Mouse (Mus musculus): ENCODE measurements around the gene Plin5. TPM values are rescaled to one million over a fixed set of nuclear protein-coding genes. Genes with fewer than 3 reads are reported as not detected.
A peak's percentile ranks its signal among the peaks of the same experiment; 100 is the strongest.
"Not testable (repeated sequence)": the region's sequence is repeated elsewhere in the genome, so short reads cannot be mapped to it uniquely, and the experiment has no call there.

The Plin5 gene
- polyA plus RNA-seq, 1 experiment from 2014 or later: 2.8 TPM

- Histone ChIP-seq H3K4me1 (ENCODE audit: control insufficient read depth, insufficient read depth, low read length) (peaks cover 12% of the 10 kb centered on the region), H3K9me3 (replicated peaks; ENCODE audit: control insufficient read depth, low read length, poor library complexity, severe bottlenecking) (no peaks in the 10 kb centered on the region), H3K27ac (ENCODE audit: low read length) (peak overlapping the region; percentile 84), H3K4me2 (ENCODE audit: low read length) (peak overlapping the region; percentile 89), H3K27me3 (ENCODE audit: control insufficient read depth, insufficient read depth, low read depth, low read length) (no peaks in the 10 kb centered on the region), H3K9ac (ENCODE audit: low read depth, low read length) (peak overlapping the region; percentile 81), H3K36me3 (ENCODE audit: control insufficient read depth, insufficient read depth, low read length) (peaks cover 30% of the 10 kb centered on the region), H3K4me3 (ENCODE audit: low read depth, low read length) (peak overlapping the region; percentile 74)
- peak; percentile 1; the same call in 1 of the 2 replicates for ATAC-seq
- WGBS: 9% methylated on average over 22 of the region's 22 CpGs
Observed at GRCm38 (mm10) chr17:56074097-56074826, 43.1 kb downstream of the Plin5 start.

- no peak overlapping the region for H3K27ac ChIP-seq (ENCODE audit: low read length)
- no peak for ATAC-seq
- H3K9me3 ChIP-seq (replicated peaks; ENCODE audit: control insufficient read depth, low read length, poor library complexity, severe bottlenecking): no peaks in the 10 kb centered on the region
- 91% methylated on average over 5 of the region's 5 CpGs for WGBS
- no peak overlapping the region for H3K4me3 ChIP-seq (ENCODE audit: low read depth, low read length)
- H3K4me1 ChIP-seq (ENCODE audit: control insufficient read depth, insufficient read depth, low read length): peaks cover 12% of the 10 kb centered on the region
- H3K4me2 ChIP-seq (ENCODE audit: low read length): no peak overlapping the region
- H3K27me3 ChIP-seq (ENCODE audit: control insufficient read depth, insufficient read depth, low read depth, low read length): no peaks in the 10 kb centered on the region
- H3K36me3 ChIP-seq (ENCODE audit: control insufficient read depth, insufficient read depth, low read length): peaks cover 47% of the 10 kb centered on the region
- H3K9ac ChIP-seq (ENCODE audit: low read depth, low read length): no peak overlapping the region
Observed at GRCm38 (mm10) chr17:56072243-56072642, 45.2 kb downstream of the Plin5 start.

GRCm38 (mm10) chr17:56071126-56071525 is 46.3 kb downstream of the Plin5 start:
- peaks cover 12% of the 10 kb centered on the region for H3K4me1 ChIP-seq (ENCODE audit: control insufficient read depth, insufficient read depth, low read length)
- no peak for ATAC-seq
- H3K36me3 ChIP-seq (ENCODE audit: control insufficient read depth, insufficient read depth, low read length): peaks cover 51% of the 10 kb centered on the region
- H3K9ac ChIP-seq (ENCODE audit: low read depth, low read length): no peak overlapping the region
- H3K9me3 ChIP-seq (replicated peaks; ENCODE audit: control insufficient read depth, low read length, poor library complexity, severe bottlenecking): no peaks in the 10 kb centered on the region
- no peaks in the 10 kb centered on the region for H3K27me3 ChIP-seq (ENCODE audit: control insufficient read depth, insufficient read depth, low read depth, low read length)
- no peak overlapping the region for H3K4me2 ChIP-seq (ENCODE audit: low read length)
- H3K27ac ChIP-seq (ENCODE audit: low read length): no peak overlapping the region
- no peak overlapping the region for H3K4me3 ChIP-seq (ENCODE audit: low read depth, low read length)

- Histone ChIP-seq H3K9ac (ENCODE audit: low read depth, low read length) (no peak overlapping the region), H3K27ac (ENCODE audit: low read length) (no peak overlapping the region), H3K4me2 (ENCODE audit: low read length) (no peak overlapping the region), H3K9me3 (replicated peaks; ENCODE audit: control insufficient read depth, low read length, poor library complexity, severe bottlenecking) (no peaks in the 10 kb centered on the region), H3K36me3 (ENCODE audit: control insufficient read depth, insufficient read depth, low read length) (peaks cover 52% of the 10 kb centered on the region), H3K27me3 (ENCODE audit: control insufficient read depth, insufficient read depth, low read depth, low read length) (no peaks in the 10 kb centered on the region), H3K4me1 (ENCODE audit: control insufficient read depth, insufficient read depth, low read length) (peaks cover 5% of the 10 kb centered on the region), H3K4me3 (ENCODE audit: low read depth, low read length) (no peak overlapping the region)
- 96% methylated on average over 14 of the region's 14 CpGs for WGBS
- no peak for ATAC-seq
Observed at GRCm38 (mm10) chr17:56069066-56069465, 48.3 kb downstream of the Plin5 start.

GRCm38 (mm10) chr17:56066451-56066850 is 50.9 kb downstream of the Plin5 start:
- H3K4me2 ChIP-seq (ENCODE audit: low read length): no peak overlapping the region
- H3K27ac ChIP-seq (ENCODE audit: low read length): no peak overlapping the region
- ATAC-seq: no peak
- H3K9me3 ChIP-seq (replicated peaks; ENCODE audit: control insufficient read depth, low read length, poor library complexity, severe bottlenecking): no peaks in the 10 kb centered on the region
- H3K9ac ChIP-seq (ENCODE audit: low read depth, low read length): no peak overlapping the region
- no peaks in the 10 kb centered on the region for H3K4me1 ChIP-seq (ENCODE audit: control insufficient read depth, insufficient read depth, low read length)
- no peaks in the 10 kb centered on the region for H3K27me3 ChIP-seq (ENCODE audit: control insufficient read depth, insufficient read depth, low read depth, low read length)
- H3K4me3 ChIP-seq (ENCODE audit: low read depth, low read length): no peak overlapping the region
- H3K36me3 ChIP-seq (ENCODE audit: control insufficient read depth, insufficient read depth, low read length): peaks cover 43% of the 10 kb centered on the region

- H3K27me3 ChIP-seq (ENCODE audit: control insufficient read depth, insufficient read depth, low read depth, low read length); H3K27ac ChIP-seq (ENCODE audit: low read length); H3K4me1 ChIP-seq (ENCODE audit: control insufficient read depth, insufficient read depth, low read length); H3K9ac ChIP-seq (ENCODE audit: low read depth, low read length); H3K9me3 ChIP-seq (replicated peaks; ENCODE audit: control insufficient read depth, low read length, poor library complexity, severe bottlenecking); ATAC-seq; H3K4me2 ChIP-seq (ENCODE audit: low read length); H3K4me3 ChIP-seq (ENCODE audit: low read depth, low read length): not testable (repeated sequence)
- H3K36me3 ChIP-seq (ENCODE audit: control insufficient read depth, insufficient read depth, low read length): peaks cover 38% of the 10 kb centered on the region
- WGBS: 82% methylated on average over 6 of the region's 6 CpGs
Observed at GRCm38 (mm10) chr17:56065715-56066114, 51.7 kb downstream of the Plin5 start.

GRCm38 (mm10) chr17:56062081-56062480 is 55.3 kb downstream of the Plin5 start:
- ATAC-seq: no peak
- Histone ChIP-seq H3K4me1 (ENCODE audit: control insufficient read depth, insufficient read depth, low read length) (no peaks in the 10 kb centered on the region), H3K27me3 (ENCODE audit: control insufficient read depth, insufficient read depth, low read depth, low read length) (no peaks in the 10 kb centered on the region), H3K4me2 (ENCODE audit: low read length) (no peak overlapping the region), H3K27ac (ENCODE audit: low read length) (no peak overlapping the region), H3K9ac (ENCODE audit: low read depth, low read length) (no peak overlapping the region), H3K36me3 (ENCODE audit: control insufficient read depth, insufficient read depth, low read length) (peaks cover 9% of the 10 kb centered on the region), H3K4me3 (ENCODE audit: low read depth, low read length) (no peak overlapping the region), H3K9me3 (replicated peaks; ENCODE audit: control insufficient read depth, low read length, poor library complexity, severe bottlenecking) (no peaks in the 10 kb centered on the region)
- WGBS: 91% methylated on average over 7 of the region's 7 CpGs

Other genes with a start within 250 kb of the Plin5 start
- gene Zfp119a, start 238.7 kb downstream of the Plin5 start, polyA plus RNA-seq (2015; fragmentation: Nextera tagmentation; extraction: Ambion mirVana): 12.8 and 14.8 TPM in 2 replicates
- 14.1 and 15.6 TPM in 2 replicates for gene Zfp959, start 225.5 kb downstream of the Plin5 start, polyA plus RNA-seq (2015; fragmentation: Nextera tagmentation; extraction: Ambion mirVana)
- 10.1 and 11.2 TPM in 2 replicates for gene Zfp119b, start 168.1 kb downstream of the Plin5 start, polyA plus RNA-seq (2015; fragmentation: Nextera tagmentation; extraction: Ambion mirVana)
- gene Ebi3, start 165.0 kb downstream of the Plin5 start, polyA plus RNA-seq (2015; fragmentation: Nextera tagmentation; extraction: Ambion mirVana): 6.0 and 7.1 TPM in 2 replicates
- 21.2 and 24.6 TPM in 2 replicates for gene Yju2, start 158.5 kb downstream of the Plin5 start, polyA plus RNA-seq (2015; fragmentation: Nextera tagmentation; extraction: Ambion mirVana)
- gene Shd, start 147.1 kb downstream of the Plin5 start, polyA plus RNA-seq (2015; fragmentation: Nextera tagmentation; extraction: Ambion mirVana): 185 and 187 TPM in 2 replicates
- gene Fsd1, start 131.1 kb downstream of the Plin5 start, polyA plus RNA-seq (2015; fragmentation: Nextera tagmentation; extraction: Ambion mirVana): 200 and 218 TPM in 2 replicates
- gene Stap2, start 112.0 kb downstream of the Plin5 start, polyA plus RNA-seq (2015; fragmentation: Nextera tagmentation; extraction: Ambion mirVana): 6.4 and 7.6 TPM in 2 replicates
- gene Mpnd, start 111.9 kb downstream of the Plin5 start, polyA plus RNA-seq (2015; fragmentation: Nextera tagmentation; extraction: Ambion mirVana): 115 and 117 TPM in 2 replicates
- 102 and 108 TPM in 2 replicates for gene Sh3gl1, start 81.0 kb downstream of the Plin5 start, polyA plus RNA-seq (2015; fragmentation: Nextera tagmentation; extraction: Ambion mirVana)
- 3.6 and 5.0 TPM in 2 replicates for gene Chaf1a, start 77.2 kb downstream of the Plin5 start, polyA plus RNA-seq (2015; fragmentation: Nextera tagmentation; extraction: Ambion mirVana)
- gene Ubxn6, start 42.6 kb downstream of the Plin5 start, polyA plus RNA-seq (2015; fragmentation: Nextera tagmentation; extraction: Ambion mirVana): 84.0 and 88.5 TPM in 2 replicates
- gene Hdgfl2, start 38.0 kb downstream of the Plin5 start, polyA plus RNA-seq (2015; fragmentation: Nextera tagmentation; extraction: Ambion mirVana): 140 and 148 TPM in 2 replicates
- gene Plin4, start 7.8 kb downstream of the Plin5 start, polyA plus RNA-seq (2015; fragmentation: Nextera tagmentation; extraction: Ambion mirVana): 0.05 and 0.15 TPM in 2 replicates
- gene Lrg1, start 4.4 kb upstream of the Plin5 start, polyA plus RNA-seq (2015; fragmentation: Nextera tagmentation; extraction: Ambion mirVana): 0.25 and 0.30 TPM in 2 replicates
- 13.2 and 14.4 TPM in 2 replicates for gene Sema6b, start 22.7 kb upstream of the Plin5 start, polyA plus RNA-seq (2015; fragmentation: Nextera tagmentation; extraction: Ambion mirVana)
- 10.5 and 10.8 TPM in 2 replicates for gene Tnfaip8l1, start 44.9 kb upstream of the Plin5 start, polyA plus RNA-seq (2015; fragmentation: Nextera tagmentation; extraction: Ambion mirVana)
- 65.7 and 71.5 TPM in 2 replicates for gene Mydgf, start 66.3 kb upstream of the Plin5 start, polyA plus RNA-seq (2015; fragmentation: Nextera tagmentation; extraction: Ambion mirVana)
- gene Dpp9, start 101.3 kb upstream of the Plin5 start, polyA plus RNA-seq (2015; fragmentation: Nextera tagmentation; extraction: Ambion mirVana): 24.2 and 25.4 TPM in 2 replicates
- gene Fem1a, start 139.2 kb upstream of the Plin5 start, polyA plus RNA-seq (2015; fragmentation: Nextera tagmentation; extraction: Ambion mirVana): 15.5 and 18.2 TPM in 2 replicates
- 1.3 TPM in 2 replicates for gene Ticam1, start 159.2 kb upstream of the Plin5 start, polyA plus RNA-seq (2015; fragmentation: Nextera tagmentation; extraction: Ambion mirVana)
- 10.7 and 12.3 TPM in 2 replicates for gene Plin3, start 175.3 kb upstream of the Plin5 start, polyA plus RNA-seq (2015; fragmentation: Nextera tagmentation; extraction: Ambion mirVana)
- not detected in 2 replicates for gene Arrdc5, start 182.7 kb upstream of the Plin5 start, polyA plus RNA-seq (2015; fragmentation: Nextera tagmentation; extraction: Ambion mirVana)
- gene Uhrf1, start 185.7 kb upstream of the Plin5 start, polyA plus RNA-seq (2015; fragmentation: Nextera tagmentation; extraction: Ambion mirVana): 11.6 and 15.6 TPM in 2 replicates
- gene Kdm4b, start 208.5 kb upstream of the Plin5 start, polyA plus RNA-seq (2015; fragmentation: Nextera tagmentation; extraction: Ambion mirVana): 63.7 and 75.3 TPM in 2 replicates

All from midbrain, embryonic 16.5 days (tissue).